Mouse (Mus musculus) E14TG2a.4 (cell line): Measurements from ENCODE around the gene Trio.

Experiments
- CTCF ChIP-seq: conservative IDR thresholded peaks from 2 replicates; pipeline ENCODE4 v1.5.1; 2014; ENCODE audit warnings: low read length
- NANOG ChIP-seq: IDR thresholded peaks from 2 replicates; pipeline ENCODE4 v1.6.1; 2014; ENCODE audit warnings: borderline replicate concordance, low read length, mixed read lengths

DNA sequence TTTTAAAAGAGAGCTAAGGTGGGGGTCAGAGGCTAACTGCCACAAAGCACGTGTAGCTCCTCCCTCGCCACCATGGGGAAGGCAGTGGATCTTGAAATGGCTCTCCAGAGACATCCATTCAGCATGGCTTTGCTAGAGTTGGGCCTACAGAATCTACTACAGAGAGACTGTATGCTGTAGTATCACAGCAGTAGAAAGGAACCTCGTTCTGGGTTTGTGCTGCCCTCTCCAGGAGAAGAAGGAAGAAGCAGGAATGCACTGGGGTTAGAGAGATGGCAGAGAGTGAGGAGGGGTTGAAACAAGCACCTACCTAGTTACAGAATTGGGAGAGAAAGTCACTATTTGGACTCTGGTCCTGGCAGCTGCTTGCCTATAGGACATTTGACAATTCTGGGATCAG, 310.3 kb downstream of the Trio start:
- TF ChIP-seq CTCF (peak; percentile 17; the same call in 1 of the 2 replicates), NANOG (no peak)
